Mouse (Mus musculus) cerebellum, postnatal 4 days (tissue): ENCODE data around the gene Gpx6.

Source experiments
- DNase-seq, 2 experiments: peaks; one replicate each; pipeline ENCODE4 v3.0.0; 2022; ENCODE audit warnings: low spot score in 2 of 2, mixed read lengths in 1 of 2

The Gpx6 gene

DNA sequence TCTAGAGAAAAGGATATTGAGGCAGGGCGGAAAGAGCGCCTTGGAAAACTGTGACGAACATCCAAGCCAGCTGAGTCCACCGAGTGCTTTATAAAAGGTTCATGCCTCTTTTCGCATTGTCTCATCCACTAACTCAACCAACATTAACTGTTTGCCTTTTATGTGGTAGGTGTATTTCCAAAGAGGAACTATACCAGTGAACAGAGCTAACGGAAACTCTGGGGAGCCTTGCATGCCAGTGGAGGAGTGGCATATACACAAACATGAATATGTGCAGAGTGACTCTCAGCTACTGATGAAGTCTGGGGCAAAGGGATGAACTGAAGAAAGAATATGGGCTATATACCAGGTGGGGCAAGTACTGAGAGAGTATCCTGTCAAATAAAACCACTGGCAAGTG lies 11.5 kb downstream of the Gpx6 start:
- DNase-seq: no peak

- no peak for DNase-seq
Measured at GRCm38 (mm10) chr13:21326191-21326590, 14.3 kb downstream of the Gpx6 start.

- DNase-seq: peak; percentile 77 to 82
Measured at GRCm38 (mm10) chr13:21326657-21327211, 14.8 kb downstream of the Gpx6 start.

GRCm38 (mm10) chr13:21327424-21327823 lies 15.5 kb downstream of the Gpx6 start:
- DNase-seq: no peak

DNA sequence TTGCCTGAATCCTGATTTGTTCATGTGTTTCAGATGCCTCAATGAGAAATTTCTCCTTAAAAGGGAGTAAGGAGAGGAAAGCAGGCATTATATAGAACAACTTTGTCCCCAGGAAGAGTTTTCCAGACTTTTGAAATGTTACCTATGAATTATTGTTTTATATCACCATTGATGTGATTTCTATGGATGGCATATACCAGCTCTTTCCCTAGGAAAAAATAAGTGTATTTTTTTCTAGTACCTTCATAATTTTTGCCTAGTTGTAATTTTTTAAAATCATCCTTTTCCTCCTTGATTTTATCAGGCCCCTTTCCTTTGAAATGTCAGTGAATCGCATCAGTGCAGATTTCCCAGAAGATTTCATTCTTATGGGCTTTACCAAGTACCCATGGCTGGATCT lies 34.7 kb downstream of the Gpx6 start, which contains the start of gene Olfr1367:
TSS of gene Olfr1367 (plus strand) at position 301 of the 400 bp plus-strand sequence.
- no peak for DNase-seq

DNA sequence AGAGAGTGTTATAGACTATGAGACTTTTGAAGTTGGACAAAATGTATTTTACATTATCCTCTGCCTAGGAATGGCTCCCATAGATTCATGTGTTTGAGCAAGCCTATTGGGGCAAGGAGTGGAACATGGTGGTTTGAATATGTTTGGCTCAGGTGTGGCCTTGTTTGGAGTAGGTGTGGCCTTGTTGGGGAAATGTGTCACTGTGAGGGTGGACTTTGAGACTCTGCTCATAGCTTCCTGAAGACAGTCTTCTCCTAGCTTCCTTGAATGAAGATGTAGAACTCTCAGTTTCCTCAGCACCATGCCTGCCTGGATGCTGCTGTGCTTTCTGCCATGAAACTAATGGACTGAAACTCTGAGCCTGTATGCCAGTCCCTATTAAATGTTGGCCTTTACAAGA lies 38.7 kb downstream of the Gpx6 start:
- no peak for DNase-seq

- DNase-seq: peak; percentile 49 to 78
Measured at GRCm38 (mm10) chr13:21362621-21363248, 50.8 kb downstream of the Gpx6 start, which contains the start of gene Zscan12. Zscan12 (plus strand) TSS chr13:21362820.

DNA sequence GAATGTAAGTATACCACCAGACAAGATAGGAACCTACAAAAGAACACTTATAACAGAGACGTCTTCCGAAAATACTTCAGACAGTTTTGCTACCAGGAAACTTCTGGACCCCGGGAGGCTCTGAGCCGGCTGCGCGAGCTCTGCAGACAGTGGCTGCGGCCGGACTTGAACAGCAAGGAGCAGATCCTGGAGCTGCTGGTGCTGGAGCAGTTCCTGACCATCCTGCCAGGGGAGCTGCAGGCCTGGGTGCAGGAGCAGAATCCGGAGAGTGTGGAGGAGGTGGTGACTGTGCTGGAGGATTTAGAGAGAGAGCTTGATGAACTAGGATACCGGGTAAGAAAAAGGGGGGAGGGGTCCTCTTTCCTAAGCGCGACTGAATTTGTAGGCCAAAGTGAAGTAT lies 51.8 kb downstream of the Gpx6 start:
- DNase-seq: no peak

- no peak for DNase-seq
Measured at GRCm38 (mm10) chr13:21366635-21367034, 54.7 kb downstream of the Gpx6 start.
